Mouse (Mus musculus): ENCODE measurements around the gene Dip2b. TPM values are rescaled to one million over a fixed set of nuclear protein-coding genes. Genes with fewer than 3 reads are reported as not detected.

Dip2b gene
- polyA plus RNA-seq, 1 experiment from 2014 or later = 26.9 TPM

GRCm38 (mm10) chr15:100220916-100221315 lies 182.5 kb downstream of the Dip2b start:
- H3K4me2 ChIP-seq (replicated peaks) = no peak overlapping the region
- H3K4me1 ChIP-seq = no peaks in the 10 kb centered on the region
- H3K9ac ChIP-seq = no peak overlapping the region
- peaks cover 13% of the 10 kb centered on the region for H3K9me3 ChIP-seq
- H3K4me3 ChIP-seq = no peak overlapping the region
- H3K36me3 ChIP-seq = peaks cover 15% of the 10 kb centered on the region
- no peak for ATAC-seq (ENCODE audit: low FRiP score, low read depth)
- 94% methylated on average over 7 of the region's 7 CpGs for WGBS
- no peaks in the 10 kb centered on the region for H3K27me3 ChIP-seq (replicated peaks)
- H3K27ac ChIP-seq = no peak overlapping the region

GRCm38 (mm10) chr15:100225381-100225780 lies 186.9 kb downstream of the Dip2b start:
- no peak overlapping the region for H3K4me3 ChIP-seq
- H3K9ac ChIP-seq = no peak overlapping the region
- H3K36me3 ChIP-seq = 0 out of 2 replicates have a peak, but pooled peaks cover 3% of the 10 kb centered on the region
- H3K27me3 ChIP-seq (replicated peaks) = no peaks in the 10 kb centered on the region
- H3K9me3 ChIP-seq = peaks cover 13% of the 10 kb centered on the region
- H3K4me1 ChIP-seq = peaks cover 18% of the 10 kb centered on the region
- 97% methylated on average over 4 of the region's 4 CpGs for WGBS
- no peak overlapping the region for H3K4me2 ChIP-seq (replicated peaks)
- ATAC-seq (ENCODE audit: low FRiP score, low read depth) = no peak
- no peak overlapping the region for H3K27ac ChIP-seq

GRCm38 (mm10) chr15:100225891-100226290 lies 187.4 kb downstream of the Dip2b start:
- Histone ChIP-seq H3K36me3 (0 out of 2 replicates have a peak, but pooled peaks cover 3% of the 10 kb centered on the region), H3K4me2 (replicated peaks) (no peak overlapping the region), H3K4me1 (peaks cover 18% of the 10 kb centered on the region), H3K27ac (no peak overlapping the region), H3K9me3 (peaks cover 13% of the 10 kb centered on the region), H3K4me3 (no peak overlapping the region), H3K27me3 (replicated peaks) (no peaks in the 10 kb centered on the region), H3K9ac (no peak overlapping the region)
- 96% methylated on average over 1 of the region's 1 CpGs for WGBS
- no peak for ATAC-seq (ENCODE audit: low FRiP score, low read depth)

- peaks cover 18% of the 10 kb centered on the region for H3K4me1 ChIP-seq
- peak overlapping the region; percentile 99 for H3K9ac ChIP-seq
- no peaks in the 10 kb centered on the region for H3K27me3 ChIP-seq (replicated peaks)
- peaks cover 13% of the 10 kb centered on the region for H3K9me3 ChIP-seq
- H3K4me3 ChIP-seq = peak overlapping the region; percentile 87
- peak overlapping the region; percentile 76 for H3K4me2 ChIP-seq (replicated peaks)
- peak overlapping the region; percentile 100; the same call in 1 of the 2 replicates for H3K27ac ChIP-seq
- no peaks in the 10 kb centered on the region for H3K36me3 ChIP-seq
- no peak; the same call in 1 of the 2 replicates for ATAC-seq (ENCODE audit: low FRiP score, low read depth)
- WGBS = 6% methylated on average over 17 of the region's 17 CpGs
Observed at GRCm38 (mm10) chr15:100227031-100227662, 188.7 kb downstream of the Dip2b start.

- Histone ChIP-seq H3K36me3 (peaks cover under 1% of the 10 kb centered on the region; the same call in 1 of the 2 replicates), H3K9me3 (peaks cover 10% of the 10 kb centered on the region), H3K9ac (peak within 1 kb of the TSS; percentile 99), H3K4me2 (replicated peaks) (peak within 1 kb of the TSS; percentile 76), H3K27ac (peak within 1 kb of the TSS; percentile 100), H3K4me3 (peak within 1 kb of the TSS; percentile 87), H3K4me1 (peaks cover 18% of the 10 kb centered on the region), H3K27me3 (replicated peaks) (no peaks in the 10 kb centered on the region)
- peak; percentile 81 for ATAC-seq (ENCODE audit: low FRiP score, low read depth)
- under 1% methylated on average over 119 of the region's 133 CpGs for WGBS
Observed at GRCm38 (mm10) chr15:100227663-100228534, 189.4 kb downstream of the Dip2b start, which contains the start of gene Atf1. Gene Atf1 (plus strand): TSS chr15:100227819.

GRCm38 (mm10) chr15:100228535-100229336 lies 190.3 kb downstream of the Dip2b start:
- ATAC-seq (ENCODE audit: low FRiP score, low read depth) = peak; percentile 10; the same call in 1 of the 2 replicates
- H3K4me3 ChIP-seq = peak overlapping the region; percentile 87
- no peaks in the 10 kb centered on the region for H3K27me3 ChIP-seq (replicated peaks)
- 17% methylated on average over 16 of the region's 16 CpGs for WGBS
- H3K36me3 ChIP-seq = peaks cover 9% of the 10 kb centered on the region
- peak overlapping the region; percentile 100 for H3K27ac ChIP-seq
- peaks cover 18% of the 10 kb centered on the region for H3K4me1 ChIP-seq
- H3K4me2 ChIP-seq (replicated peaks) = peak overlapping the region; percentile 76
- H3K9ac ChIP-seq = peak overlapping the region; percentile 99
- H3K9me3 ChIP-seq = peaks cover 1% of the 10 kb centered on the region; the same call in 1 of the 2 replicates

- ATAC-seq (ENCODE audit: low FRiP score, low read depth) = no peak
- H3K36me3 ChIP-seq = peaks cover 24% of the 10 kb centered on the region
- H3K4me2 ChIP-seq (replicated peaks) = no peak overlapping the region
- H3K4me3 ChIP-seq = no peak overlapping the region
- no peak overlapping the region for H3K9ac ChIP-seq
- WGBS = 79% methylated on average over 1 of the region's 1 CpGs
- no peaks in the 10 kb centered on the region for H3K27me3 ChIP-seq (replicated peaks)
- peaks cover 18% of the 10 kb centered on the region for H3K4me1 ChIP-seq
- no peak overlapping the region for H3K27ac ChIP-seq
- H3K9me3 ChIP-seq = no peaks in the 10 kb centered on the region
Observed at GRCm38 (mm10) chr15:100230655-100231054, 192.2 kb downstream of the Dip2b start.

GRCm38 (mm10) chr15:100231616-100232525 lies 193.4 kb downstream of the Dip2b start:
- ATAC-seq (ENCODE audit: low FRiP score, low read depth) = no peak
- no peaks in the 10 kb centered on the region for H3K27me3 ChIP-seq (replicated peaks)
- H3K9ac ChIP-seq = no peak overlapping the region
- H3K4me1 ChIP-seq = peaks cover 13% of the 10 kb centered on the region
- no peaks in the 10 kb centered on the region for H3K9me3 ChIP-seq
- no peak overlapping the region for H3K4me3 ChIP-seq
- H3K27ac ChIP-seq = no peak overlapping the region
- 81% methylated on average over 14 of the region's 14 CpGs for WGBS
- no peak overlapping the region for H3K4me2 ChIP-seq (replicated peaks)
- H3K36me3 ChIP-seq = peaks cover 33% of the 10 kb centered on the region

GRCm38 (mm10) chr15:100235208-100235965 lies 196.9 kb downstream of the Dip2b start:
- 95% methylated on average over 12 of the region's 12 CpGs for WGBS
- Histone ChIP-seq H3K27me3 (replicated peaks) (no peaks in the 10 kb centered on the region), H3K27ac (no peak overlapping the region), H3K9me3 (no peaks in the 10 kb centered on the region), H3K4me2 (replicated peaks) (no peak overlapping the region), H3K36me3 (peaks cover 48% of the 10 kb centered on the region), H3K4me3 (no peak overlapping the region), H3K4me1 (no peaks in the 10 kb centered on the region), H3K9ac (no peak overlapping the region)
- no peak for ATAC-seq (ENCODE audit: low FRiP score, low read depth)

GRCm38 (mm10) chr15:100236952-100237351 lies 198.5 kb downstream of the Dip2b start:
- no peak overlapping the region for H3K4me2 ChIP-seq (replicated peaks)
- H3K4me3 ChIP-seq = no peak overlapping the region
- peaks cover 61% of the 10 kb centered on the region for H3K36me3 ChIP-seq
- no peaks in the 10 kb centered on the region for H3K4me1 ChIP-seq
- no peak for ATAC-seq (ENCODE audit: low FRiP score, low read depth)
- 92% methylated on average over 6 of the region's 6 CpGs for WGBS
- H3K9ac ChIP-seq = no peak overlapping the region
- no peaks in the 10 kb centered on the region for H3K9me3 ChIP-seq
- no peak overlapping the region for H3K27ac ChIP-seq
- H3K27me3 ChIP-seq (replicated peaks) = no peaks in the 10 kb centered on the region
